Mouse (Mus musculus) MEL-GATA-1-ER (cell line): ENCODE results near the gene Ugt1a5.
"Not testable (repeated sequence)": the region's sequence is repeated elsewhere in the genome, so short reads cannot be mapped to it uniquely, and the experiment has no call there.

Source experiments
- DNase-seq: peaks from one replicate; pipeline ENCODE4 v3.0.0-alpha.2; 2012; ENCODE audit warnings: low read depth; ENCODE audit errors: extremely low read depth

Gene Ugt1a5

GRCm38 (mm10) chr1:88165711-88166110, at the start of gene Ugt1a5:
Ugt1a5 (plus strand) TSS chr1:88166012.
- DNase-seq: no peak

GRCm38 (mm10) chr1:88120550-88120949, 45.3 kb upstream of the Ugt1a5 start:
- DNase-seq: not testable (repeated sequence)

- DNase-seq: not testable (repeated sequence)
Observed at GRCm38 (mm10) chr1:88121521-88121920, 44.3 kb upstream of the Ugt1a5 start.

GRCm38 (mm10) chr1:88125827-88126360, 39.9 kb upstream of the Ugt1a5 start:
- not testable (repeated sequence) for DNase-seq

GRCm38 (mm10) chr1:88129091-88129490, 36.7 kb upstream of the Ugt1a5 start:
- DNase-seq: not testable (repeated sequence)

- not testable (repeated sequence) for DNase-seq
Observed at GRCm38 (mm10) chr1:88130223-88130622, 35.6 kb upstream of the Ugt1a5 start.

GRCm38 (mm10) chr1:88133908-88134456, 31.8 kb upstream of the Ugt1a5 start:
- no peak for DNase-seq

- DNase-seq: not testable (repeated sequence)
Observed at GRCm38 (mm10) chr1:88134457-88135011, 31.3 kb upstream of the Ugt1a5 start, which contains the start of gene Ugt1a6a. Ugt1a6a (plus strand) TSS chr1:88134809.

GRCm38 (mm10) chr1:88135229-88135904, 30.4 kb upstream of the Ugt1a5 start:
- DNase-seq: not testable (repeated sequence)

- DNase-seq: no peak
Observed at GRCm38 (mm10) chr1:88136646-88137045, 29.2 kb upstream of the Ugt1a5 start.

- no peak for DNase-seq
Observed at GRCm38 (mm10) chr1:88137264-88137663, 28.5 kb upstream of the Ugt1a5 start.

GRCm38 (mm10) chr1:88138145-88138544, 27.7 kb upstream of the Ugt1a5 start:
- DNase-seq: no peak

- DNase-seq: not testable (repeated sequence)
Observed at GRCm38 (mm10) chr1:88140492-88140891, 25.3 kb upstream of the Ugt1a5 start.

- DNase-seq: not testable (repeated sequence)
Observed at GRCm38 (mm10) chr1:88143966-88144675, 21.7 kb upstream of the Ugt1a5 start.

GRCm38 (mm10) chr1:88145278-88145677, 20.5 kb upstream of the Ugt1a5 start:
- DNase-seq: not testable (repeated sequence)

GRCm38 (mm10) chr1:88150133-88150532, 15.7 kb upstream of the Ugt1a5 start:
- not testable (repeated sequence) for DNase-seq

- DNase-seq: no peak
Observed at GRCm38 (mm10) chr1:88158430-88158829, 7.4 kb upstream of the Ugt1a5 start.

GRCm38 (mm10) chr1:88172190-88172589, 6.4 kb downstream of the Ugt1a5 start:
- DNase-seq: not testable (repeated sequence)

GRCm38 (mm10) chr1:88179657-88180056, 13.8 kb downstream of the Ugt1a5 start:
- no peak for DNase-seq

- DNase-seq: no peak
Observed at GRCm38 (mm10) chr1:88186325-88186935, 20.6 kb downstream of the Ugt1a5 start.

GRCm38 (mm10) chr1:88192136-88192535, 26.3 kb downstream of the Ugt1a5 start:
- no peak for DNase-seq
